Mouse (Mus musculus): ENCODE measurements at regions not wholly inside any gene's neighbourhood (a gene's known extent, or its start where the extent isn't known, plus 50 kb on each side); places are given as distances from the start of the nearest gene placed in this dataset.

- DNase-seq (ENCODE audit: low spot score), result no peak
These were observed 101.2 kb upstream of the Vwc2 start for GRCm38 (mm10) chr11:11012660-11013455.

GRCm38 (mm10) chr11:11013581-11013980, 100.4 kb upstream of the Vwc2 start:
- DNase-seq (ENCODE audit: low spot score), result no peak

DNA sequence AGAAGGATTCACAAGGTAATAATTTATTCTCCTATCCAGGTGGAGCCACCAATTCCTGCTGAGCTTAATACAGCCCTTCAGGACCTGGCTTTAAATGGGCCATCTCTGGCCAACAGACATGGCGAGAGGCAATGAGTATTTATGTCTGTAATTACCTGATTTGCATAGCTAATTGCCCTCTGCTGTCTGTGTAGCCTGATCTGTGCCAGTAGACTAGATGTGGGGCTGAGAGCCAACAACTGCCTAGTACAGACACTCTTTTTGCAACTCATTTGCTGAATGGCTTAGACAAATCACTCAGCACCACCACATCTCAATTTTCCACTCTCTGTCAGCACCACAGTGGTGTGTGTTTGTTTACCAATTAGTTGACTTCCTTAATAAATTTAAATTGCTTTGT, 99.9 kb upstream of the Vwc2 start:
- peak; percentile 5 for DNase-seq (ENCODE audit: low spot score)

GRCm38 (mm10) chr11:11014538-11014937, 99.5 kb upstream of the Vwc2 start:
- DNase-seq (ENCODE audit: low spot score), result peak; percentile 35

DNA sequence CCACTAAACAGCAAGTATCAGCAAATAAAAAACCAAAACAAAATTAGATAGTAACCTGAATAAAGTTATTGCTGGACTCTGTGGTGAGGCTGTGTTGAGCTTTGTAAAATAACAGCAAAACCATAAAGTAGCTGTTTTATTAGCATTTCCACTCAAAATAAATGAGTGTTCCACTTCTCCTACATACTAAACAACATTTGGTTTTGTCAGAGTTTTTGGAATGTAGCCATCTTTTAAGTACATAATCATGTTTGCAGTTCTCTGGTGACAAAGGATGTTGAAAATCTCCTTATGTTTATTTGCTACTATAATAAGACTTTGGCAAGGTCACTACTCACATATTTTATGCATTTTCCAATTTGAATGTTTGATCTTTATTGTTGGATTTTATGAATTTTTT, 85.2 kb upstream of the Vwc2 start:
- DNase-seq (ENCODE audit: low spot score), result no peak

Data from layer of hippocampus, adult 9-10 months (tissue).